Mouse (Mus musculus): ENCODE measurements around the gene Syt5.
A peak's percentile ranks its signal among the peaks of the same experiment; 100 is the strongest.

Gene Syt5

DNA sequence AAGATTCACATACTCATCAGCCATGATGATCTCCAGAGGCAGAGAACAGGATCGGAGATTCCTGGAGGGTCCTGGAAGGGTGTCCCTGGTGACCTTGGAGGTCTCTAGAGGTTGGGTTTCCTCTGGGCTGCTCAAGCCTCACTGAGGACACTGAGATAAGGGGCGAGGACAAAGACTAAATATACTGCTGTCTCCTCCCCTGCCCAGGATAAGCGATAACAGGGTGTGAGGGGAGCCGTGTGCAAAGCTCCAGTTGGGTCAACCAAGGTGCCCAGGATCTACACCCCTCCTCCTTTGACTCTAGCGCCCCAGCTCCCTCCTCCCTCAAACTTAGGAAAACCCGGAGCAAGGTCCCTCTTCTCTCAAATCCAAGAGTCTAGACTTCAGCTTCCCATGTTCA is 25.0 kb downstream of the Syt5 start:
- no peak for DNase-seq

GRCm38 (mm10) chr7:4521231-4522003 is 25.9 kb downstream of the Syt5 start:
- no peak for DNase-seq

DNA sequence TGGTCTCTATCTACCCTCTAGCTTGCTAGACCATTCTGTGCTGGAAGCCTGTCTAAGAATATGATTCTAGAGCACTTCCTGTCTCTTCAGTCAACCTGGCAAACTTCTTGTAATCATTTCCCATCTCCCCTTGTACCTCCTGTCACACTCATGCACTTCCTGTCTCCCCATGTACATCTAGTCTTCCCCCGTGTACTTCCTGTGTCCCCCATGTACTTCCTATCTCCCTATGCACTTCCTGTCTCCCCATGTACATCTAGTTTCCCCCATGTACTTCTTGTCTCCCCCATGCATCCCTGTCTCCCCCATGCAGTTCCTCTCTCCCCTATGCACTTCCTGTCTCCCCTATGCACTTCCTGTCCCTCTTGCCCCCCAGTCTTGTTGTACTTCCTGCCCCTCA is 28.9 kb downstream of the Syt5 start:
- DNase-seq = no peak

DNA sequence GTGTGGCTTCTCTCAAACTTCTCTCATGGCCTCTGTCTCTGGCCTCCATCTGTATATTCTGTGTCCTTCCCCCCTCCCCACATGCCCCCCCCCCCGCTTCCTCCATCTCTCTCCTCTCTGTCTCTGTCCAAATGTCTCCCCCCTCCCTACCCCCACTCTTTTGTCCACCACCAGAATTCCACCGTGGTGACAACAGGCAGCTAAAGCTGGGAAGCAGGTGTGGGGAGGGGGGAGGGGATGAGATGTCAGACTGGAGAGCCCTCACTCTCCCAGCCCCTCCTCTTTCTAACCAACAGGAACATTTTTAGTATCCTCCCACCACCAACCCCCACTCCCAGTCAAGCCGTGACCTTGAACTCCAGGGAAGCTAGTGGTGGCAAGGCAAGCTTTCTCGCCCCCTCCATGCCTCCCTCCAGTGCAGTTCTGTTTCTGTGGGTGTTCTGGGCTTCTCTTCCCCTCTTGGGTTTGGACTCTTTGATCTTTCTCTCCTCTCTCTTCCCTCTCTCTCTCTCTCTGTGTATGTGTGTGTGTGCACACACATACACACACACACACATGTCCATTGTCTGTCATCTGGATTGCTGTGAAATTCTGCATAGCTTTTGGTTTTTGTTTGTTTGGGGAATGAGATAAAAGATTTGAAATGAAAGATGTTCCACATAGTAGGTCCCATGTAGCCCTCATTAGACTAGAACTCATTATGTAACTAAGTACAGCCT is 30.9 kb downstream of the Syt5 start, which contains the start of gene Tnnt1:
Gene Tnnt1, minus strand, starts transcription at position 51 of the 719 bp plus-strand sequence.
- no peak for DNase-seq

- no peak for DNase-seq
Observed at GRCm38 (mm10) chr7:4515853-4516252, 31.5 kb downstream of the Syt5 start.

GRCm38 (mm10) chr7:4513829-4514712 is 33.3 kb downstream of the Syt5 start:
- DNase-seq = peak in 1 of 2 experiments; percentile 51

DNA sequence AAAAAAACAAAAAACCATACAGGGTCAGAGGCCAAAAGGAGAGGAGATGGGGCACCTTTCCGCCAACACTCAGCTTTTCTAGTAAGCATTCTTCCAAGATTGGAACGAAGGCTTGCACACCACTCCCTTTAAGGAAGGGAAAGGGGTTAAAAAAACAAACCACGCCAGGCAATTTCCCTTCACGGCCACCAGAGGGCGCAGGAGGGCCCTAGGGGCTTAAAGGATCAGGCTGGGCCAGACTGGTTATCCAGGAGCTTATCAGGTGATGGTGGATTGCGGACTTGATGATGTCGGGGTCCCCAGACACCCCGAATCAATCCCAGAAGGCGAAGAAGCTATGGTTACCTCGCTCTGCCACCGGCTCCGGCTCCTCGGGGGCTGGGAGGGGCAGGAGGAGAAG is 34.1 kb downstream of the Syt5 start:
- peak; percentile 50 to 63 for DNase-seq

DNA sequence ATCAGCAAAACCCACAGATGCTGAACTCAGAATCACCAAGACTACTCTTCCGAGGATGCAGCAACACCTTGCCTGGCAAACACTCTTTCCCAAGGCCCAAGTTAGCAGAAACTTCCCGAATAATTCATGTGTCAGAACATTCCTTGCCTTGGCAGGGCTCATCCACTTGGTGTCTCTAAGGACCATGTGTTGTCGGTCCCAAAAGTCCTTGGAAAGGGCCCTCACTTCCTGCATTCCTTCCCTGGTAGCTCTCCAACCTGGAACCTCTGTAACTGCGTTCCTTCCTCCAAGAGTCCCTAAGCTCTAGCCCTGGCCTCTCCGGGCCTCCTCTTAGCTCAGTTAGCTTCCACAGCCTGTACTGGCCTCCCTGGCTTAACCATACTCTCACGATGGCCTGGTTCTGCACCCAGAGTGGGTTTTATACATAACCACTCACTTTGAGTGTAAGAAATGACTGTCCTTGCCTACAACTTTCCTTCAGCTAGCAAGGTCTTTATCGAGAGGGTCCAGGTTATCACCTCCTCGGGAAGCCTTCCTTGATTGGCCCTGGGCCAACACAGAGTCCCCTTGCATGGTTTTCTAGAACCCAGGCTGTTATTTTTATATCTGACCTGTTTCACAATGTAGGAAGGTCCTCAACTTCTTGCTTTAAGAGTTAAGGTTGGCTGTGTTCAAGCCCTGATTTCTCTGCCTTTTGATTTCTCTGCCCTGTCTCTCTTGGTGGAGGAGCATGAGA is 35.7 kb downstream of the Syt5 start:
- peak in 1 of 2 experiments; percentile 39 for DNase-seq

DNA sequence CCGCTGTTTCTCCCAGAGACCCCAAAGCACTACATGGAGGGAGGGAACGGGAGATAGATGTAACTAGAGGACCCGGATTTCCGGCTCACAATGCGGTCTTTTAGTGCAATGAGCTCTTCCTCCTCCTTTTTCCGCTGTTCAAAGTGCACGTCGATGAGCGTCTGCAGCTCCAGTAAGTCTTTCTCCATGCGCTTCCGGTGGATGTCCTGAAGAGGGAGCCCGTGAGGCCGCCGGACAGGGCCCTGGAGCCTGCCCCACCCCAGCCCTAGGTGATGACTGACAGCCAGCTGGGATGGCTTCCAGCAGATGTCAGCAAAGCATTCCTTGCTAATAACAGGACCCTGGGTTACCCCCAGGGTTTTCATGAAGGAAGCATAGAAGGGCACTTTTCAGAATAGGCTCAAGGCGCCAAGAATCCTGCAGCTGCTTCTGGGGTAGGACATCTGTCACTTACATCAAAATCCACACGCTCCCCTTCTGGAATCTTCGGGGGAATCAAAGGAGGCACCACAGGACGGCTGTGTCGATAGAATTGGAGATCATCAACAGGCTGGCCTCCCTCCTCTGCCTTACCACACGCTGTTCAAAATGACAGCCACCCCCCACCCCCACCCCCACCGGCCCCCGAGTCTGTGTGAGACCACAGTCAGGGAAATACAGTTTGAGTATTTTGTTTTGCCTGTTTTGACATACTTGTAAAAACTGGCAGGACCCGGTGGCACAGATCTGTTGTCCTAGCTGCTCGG is 37.3 kb downstream of the Syt5 start:
- DNase-seq = peak; percentile 90 to 93

DNA sequence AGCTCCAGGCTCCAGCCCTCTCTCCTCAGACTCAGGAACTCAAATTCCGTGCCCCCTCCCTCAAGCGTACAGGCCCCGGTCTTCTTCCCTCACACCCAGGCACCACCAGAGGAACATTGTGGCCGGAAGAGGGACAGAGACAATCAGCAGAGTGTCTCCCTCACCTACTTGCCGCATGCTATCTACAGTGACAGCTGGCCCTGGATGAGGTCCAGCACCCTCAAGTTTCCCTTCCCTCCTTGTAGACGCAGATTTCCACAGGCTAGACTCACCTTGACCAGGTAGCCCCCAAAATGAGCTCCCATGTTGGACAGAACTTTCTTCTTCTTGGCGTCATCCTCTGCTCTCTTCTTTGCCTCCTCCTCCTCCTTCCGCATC is 38.6 kb downstream of the Syt5 start:
- DNase-seq = no peak

GRCm38 (mm10) chr7:4508062-4508738 is 39.1 kb downstream of the Syt5 start:
- no peak for DNase-seq

- no peak for DNase-seq
Observed at GRCm38 (mm10) chr7:4507220-4507619, 40.1 kb downstream of the Syt5 start.

- no peak for DNase-seq
Observed at GRCm38 (mm10) chr7:4504646-4505435, 42.5 kb downstream of the Syt5 start.

DNA sequence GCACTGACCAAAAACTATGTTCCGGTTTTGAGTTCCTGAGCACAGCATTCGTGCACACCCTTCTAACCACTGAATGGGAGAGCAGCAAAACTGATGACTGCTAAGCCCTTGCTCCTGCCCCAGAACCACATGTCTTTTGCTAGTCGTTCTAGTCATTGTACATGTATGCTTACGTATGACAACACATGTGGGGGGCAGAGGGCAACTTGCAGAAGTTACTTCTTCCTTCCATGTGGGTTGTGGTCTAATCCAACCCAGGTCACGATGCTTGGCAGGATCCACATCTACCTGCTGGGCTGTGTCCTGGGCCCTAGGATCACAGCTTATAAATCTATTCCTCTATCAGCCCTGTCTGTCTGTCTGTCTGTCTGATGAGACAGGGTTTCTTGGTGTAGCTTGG is 43.5 kb downstream of the Syt5 start:
- no peak for DNase-seq

DNA sequence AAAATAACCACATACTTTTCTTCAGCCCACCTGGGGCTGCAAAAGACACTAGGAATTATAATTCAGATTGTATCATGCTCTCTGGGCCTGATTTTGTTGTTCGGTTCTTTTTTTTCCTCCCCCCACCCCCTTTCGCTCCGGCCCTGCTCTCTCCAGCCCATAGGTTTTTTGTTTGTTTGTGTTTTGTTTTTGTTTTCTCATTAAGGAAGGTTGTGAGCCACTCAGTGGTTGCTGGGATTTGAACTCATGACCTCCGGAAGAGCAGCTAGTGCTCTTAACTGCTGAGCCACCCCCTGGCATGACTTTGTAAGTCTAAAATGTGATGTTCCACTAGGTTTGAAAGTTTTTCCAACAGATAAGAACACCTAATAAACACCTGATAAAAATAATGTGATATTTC is 44.2 kb downstream of the Syt5 start:
- no peak for DNase-seq

DNA sequence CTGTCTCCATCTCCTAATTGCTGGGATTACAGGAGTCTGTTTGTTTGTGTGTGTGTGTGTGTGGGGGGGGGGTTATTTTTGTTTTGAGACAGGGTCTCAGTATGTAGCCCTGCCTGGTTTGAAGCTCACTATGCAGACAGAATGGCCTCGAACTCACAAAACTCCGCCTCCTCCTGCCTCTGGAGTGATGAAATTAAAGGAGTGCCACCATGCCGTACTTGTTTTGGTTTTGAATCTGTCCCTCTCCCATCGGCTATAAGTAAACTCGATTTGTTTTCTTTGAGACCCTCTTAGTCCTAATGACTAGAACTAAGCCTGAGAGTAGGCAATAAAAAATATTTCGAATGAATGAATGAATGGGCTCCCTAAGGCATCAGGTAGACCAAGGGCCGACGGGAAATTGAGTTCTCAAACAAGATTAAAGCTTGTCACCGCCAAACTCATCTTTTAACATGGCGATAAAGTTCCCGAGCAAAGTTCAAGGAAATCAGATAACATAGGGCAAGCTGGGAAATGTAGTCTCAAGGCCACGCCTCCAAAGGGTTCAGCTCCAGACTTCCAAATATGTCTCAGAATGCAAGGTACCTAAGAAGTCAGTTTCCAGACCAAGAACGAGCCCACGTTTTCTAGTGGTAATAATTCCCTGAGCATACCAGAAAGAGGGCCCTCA is 44.8 kb downstream of the Syt5 start:
- DNase-seq = peak in 1 of 2 experiments; percentile 34

- peak; percentile 96 to 97 for DNase-seq
Observed at GRCm38 (mm10) chr7:4501558-4502397, 45.6 kb downstream of the Syt5 start, which contains the start of gene Ppp1r12c. Gene Ppp1r12c, minus strand, starts transcription at chr7:4501680.

DNA sequence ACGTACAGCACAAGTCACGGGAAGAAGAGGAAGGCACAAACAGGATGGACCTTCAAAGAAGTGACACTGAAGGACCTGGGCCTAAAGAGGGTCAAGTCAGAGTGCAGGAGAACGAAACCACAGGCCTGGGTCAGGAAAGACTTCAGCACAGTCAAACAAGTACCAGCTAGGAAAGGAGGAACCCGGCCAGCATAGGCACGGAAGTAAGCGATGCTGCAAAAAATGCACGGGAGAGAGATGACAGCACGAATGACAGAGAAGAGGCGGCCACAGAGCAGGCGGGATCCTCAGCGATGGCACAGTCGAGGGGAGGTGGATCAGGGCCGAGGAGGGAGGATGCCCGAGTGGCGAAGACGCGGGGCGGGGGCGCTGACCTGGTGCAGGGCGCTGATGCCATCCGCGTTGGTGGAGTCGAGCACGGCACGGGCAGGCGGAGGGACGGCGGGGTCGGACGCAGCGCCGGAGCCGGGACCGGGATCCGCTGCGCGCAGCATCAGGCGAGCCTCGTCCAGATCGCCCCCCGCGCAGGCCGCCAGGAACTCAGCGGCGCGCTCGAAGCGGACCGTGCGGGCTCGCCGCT is 46.4 kb downstream of the Syt5 start:
- peak; percentile 61 to 66 for DNase-seq
